Mouse (Mus musculus) thymus, adult 2 months (tissue): ENCODE results near the gene AL731706.2.

Experiments
- CTCF ChIP-seq: fragments of 200-500 bp; IDR thresholded peaks from 2 replicates; pipeline ENCODE4 v1.5.1; 2012; ENCODE audit warnings: mild to moderate bottlenecking, control low read depth, low read length, moderate library complexity, borderline replicate concordance; ENCODE audit not compliant: control insufficient read depth, poor library complexity, insufficient read depth; ENCODE audit errors: extremely low read depth
- POLR2A ChIP-seq: fragments of 200-500 bp; IDR thresholded peaks from 2 replicates; pipeline ENCODE4 v1.6.1; 2012; ENCODE audit warnings: mild to moderate bottlenecking, low read length, control low read depth, moderate library complexity; ENCODE audit not compliant: control insufficient read depth, poor library complexity, insufficient read depth; ENCODE audit errors: extremely low read depth

GRCm38 (mm10) chr2:136850366-136850765 is 35.1 kb downstream of the AL731706.2 start:
- TF ChIP-seq POLR2A (no peak), CTCF (no peak)
